Mouse (Mus musculus) MEL-GATA-1-ER (cell line): Measurements from ENCODE around the gene Arpc1b.

ENCODE experiments used
- DNase-seq: peaks from one replicate; pipeline ENCODE4 v3.0.0-alpha.2; 2012; ENCODE audit warnings: low read depth; ENCODE audit errors: extremely low read depth

Arpc1b gene

GRCm38 (mm10) chr5:145161361-145161760 lies 47.3 kb downstream of the Arpc1b start:
- DNase-seq: no peak

DNA sequence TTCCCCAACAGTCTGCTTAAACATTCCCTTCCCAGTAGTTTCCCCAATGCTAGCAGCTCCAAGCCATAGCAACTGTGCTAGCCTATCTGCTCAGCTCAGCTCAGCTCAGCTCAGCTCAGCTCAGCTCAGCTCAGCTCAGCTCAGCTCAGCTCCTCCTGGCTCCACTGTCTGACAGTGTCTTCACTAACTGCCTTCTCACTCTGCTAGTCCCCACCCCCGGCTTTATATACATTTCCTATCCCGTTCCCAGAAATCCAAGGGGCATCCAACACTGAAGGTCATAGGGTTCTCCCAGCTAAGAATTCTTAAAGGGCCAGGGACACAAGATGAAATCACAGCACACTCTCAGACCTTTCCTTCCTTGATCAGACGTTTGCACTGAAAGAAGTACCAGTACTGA lies 50.7 kb downstream of the Arpc1b start:
- no peak for DNase-seq

DNA sequence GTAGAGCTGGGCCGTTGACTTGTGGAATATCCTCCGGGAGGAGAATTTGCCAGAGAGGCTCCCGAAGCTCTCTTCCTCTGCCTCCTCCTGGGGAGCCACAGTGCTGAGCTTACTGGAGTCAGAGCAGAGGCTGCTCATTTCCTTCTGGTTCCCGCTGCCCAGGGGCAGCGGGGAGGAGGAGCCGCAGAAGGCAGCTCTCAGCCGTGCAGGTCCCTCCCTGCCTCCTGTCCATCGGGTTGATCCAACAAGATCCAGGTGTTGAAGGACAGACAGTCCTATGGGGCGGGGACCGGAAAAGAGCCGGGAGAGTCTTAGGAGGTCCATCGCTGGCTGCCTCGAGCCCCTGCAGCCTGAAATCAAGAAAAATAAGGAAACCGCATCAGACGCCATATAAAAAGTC lies 51.2 kb downstream of the Arpc1b start:
- no peak for DNase-seq

DNA sequence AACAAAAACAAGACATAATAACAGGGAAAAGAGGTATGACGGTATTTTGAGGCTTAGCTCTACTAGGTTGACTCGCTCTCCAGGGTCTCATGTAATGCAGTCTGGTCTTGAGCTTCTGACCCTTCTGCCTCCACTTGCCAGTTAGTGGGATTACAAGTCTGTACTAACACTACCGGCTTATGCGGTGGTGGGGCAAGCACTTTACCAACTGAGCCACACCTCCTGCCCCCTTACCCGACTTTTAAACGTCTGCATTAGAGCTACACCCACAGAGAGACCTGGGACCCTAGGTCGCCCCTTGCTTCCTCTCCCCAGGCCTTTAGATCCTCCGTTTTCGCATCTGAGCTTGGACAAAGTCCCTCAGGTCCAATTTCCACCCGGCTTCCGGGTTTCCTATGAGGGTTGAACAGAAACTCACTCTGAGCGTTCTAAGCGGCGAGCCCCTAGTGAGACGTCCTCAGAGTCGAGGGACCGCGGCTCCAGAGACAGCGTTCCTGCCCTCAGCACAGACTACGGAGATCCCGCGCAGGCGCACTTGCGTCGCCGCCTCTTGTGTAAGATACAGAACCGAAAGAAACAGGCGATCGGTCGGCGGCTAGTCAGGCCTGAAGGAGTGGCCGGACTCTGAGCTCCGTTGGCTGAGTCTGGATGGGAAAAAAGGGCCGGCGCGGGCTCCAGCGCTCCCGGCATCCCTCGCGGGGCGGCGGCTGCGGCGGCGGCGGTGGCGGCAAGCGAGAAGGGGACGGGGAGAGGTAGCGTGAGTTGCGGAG lies 52.7 kb downstream of the Arpc1b start, which contains the start of the genes Ptcd1 and Cpsf4:
Ptcd1 (minus strand) TSS at position 573 of the 770 bp plus-strand sequence.
Cpsf4 (plus strand) TSS at position 678 of the 770 bp plus-strand sequence.
- DNase-seq: peak; percentile 97

- no peak for DNase-seq
Measured at GRCm38 (mm10) chr5:145167306-145167661, 53.3 kb downstream of the Arpc1b start.

DNA sequence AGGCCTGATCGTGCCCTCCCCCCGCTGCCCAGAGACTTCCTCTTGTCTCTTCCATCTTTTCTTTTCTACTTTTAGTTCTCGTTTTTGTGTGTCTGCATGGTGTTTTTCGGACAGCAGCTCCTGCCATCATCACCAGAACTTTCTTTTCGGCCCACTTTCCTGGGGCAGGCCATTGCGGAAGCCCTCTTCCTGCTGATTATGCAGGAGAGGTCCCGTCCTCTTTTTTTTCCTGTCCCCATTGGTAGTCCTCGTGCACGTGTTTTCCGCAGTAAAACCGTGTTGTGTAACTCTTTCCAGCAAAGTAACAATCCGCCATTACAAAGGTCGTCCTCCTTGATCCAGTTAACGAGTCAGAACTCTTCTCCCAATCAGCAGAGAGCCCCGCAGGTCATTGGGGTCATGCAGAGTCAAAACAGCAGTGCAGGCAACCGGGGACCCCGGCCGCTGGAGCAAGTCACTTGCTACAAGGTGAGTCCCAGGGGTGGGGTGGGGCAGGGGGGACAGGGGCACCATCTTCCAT lies 64.5 kb downstream of the Arpc1b start:
- DNase-seq: no peak
